Mouse (Mus musculus) ovary, postnatal 10 days (tissue): ENCODE measurements around the gene Krtap31-2.

Source experiments
- DNase-seq: peaks from one replicate; pipeline ENCODE4 v3.0.0; 2022; ENCODE audit warnings: low spot score

The Krtap31-2 gene

GRCm38 (mm10) chr11:99935991-99936390 lies at the start of gene Krtap31-2:
Krtap31-2 (plus strand) TSS chr11:99936291.
- no peak for DNase-seq

DNA sequence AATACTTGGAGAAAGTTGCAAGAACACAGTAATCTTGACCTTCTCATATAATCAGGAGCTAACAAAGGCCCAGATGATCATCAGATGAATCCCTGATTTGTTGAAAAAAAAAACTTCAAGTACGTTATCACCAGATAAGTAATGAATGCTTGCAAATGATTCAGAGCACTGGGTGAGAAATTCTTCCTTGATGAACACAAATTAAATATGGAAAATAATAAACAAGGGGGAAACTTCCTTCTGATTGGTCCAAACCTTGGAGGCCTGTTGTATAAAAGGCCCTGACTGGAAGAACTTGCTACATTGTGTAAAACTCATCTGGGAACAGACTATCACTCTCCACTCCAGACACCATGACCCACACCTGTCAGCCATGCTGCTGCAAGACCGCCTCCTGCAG lies 28.5 kb upstream of the Krtap31-2 start, which contains the start of gene Krtap31-1:
TSS of gene Krtap31-1 (plus strand) at position 301 of the 400 bp plus-strand sequence.
- DNase-seq: no peak

GRCm38 (mm10) chr11:99914451-99914850 lies 21.6 kb upstream of the Krtap31-2 start, which contains the start of gene Gm11565:
Gm11565 (plus strand) TSS chr11:99914751.
- DNase-seq: no peak

GRCm38 (mm10) chr11:99937751-99938264 lies 1.7 kb downstream of the Krtap31-2 start:
- no peak for DNase-seq

DNA sequence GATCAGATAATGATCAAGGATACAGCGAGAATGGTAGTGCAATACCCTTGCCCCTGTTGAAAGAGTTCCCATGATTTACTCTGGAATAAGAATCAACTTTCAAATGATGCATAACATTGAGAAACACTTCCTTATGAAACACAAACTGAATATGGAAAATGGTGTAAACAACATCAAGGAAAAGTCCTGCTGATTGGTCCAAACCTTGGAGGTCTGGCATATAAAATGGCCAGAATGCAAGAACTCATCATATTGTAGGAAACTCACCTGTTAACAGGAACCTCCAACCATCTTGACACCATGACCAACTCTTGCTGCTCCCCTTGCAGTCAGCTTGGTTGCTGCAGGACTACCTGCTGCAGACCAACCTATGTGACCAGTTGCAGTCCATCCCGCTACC lies 12.1 kb downstream of the Krtap31-2 start, which contains the start of gene Krtap9-5:
TSS of gene Krtap9-5 (plus strand) at position 301 of the 400 bp plus-strand sequence.
- DNase-seq: no peak

- DNase-seq: no peak
Observed at GRCm38 (mm10) chr11:99964213-99964612, 28.1 kb downstream of the Krtap31-2 start.

- no peak for DNase-seq
Observed at GRCm38 (mm10) chr11:99965961-99966360, 29.9 kb downstream of the Krtap31-2 start.

DNA sequence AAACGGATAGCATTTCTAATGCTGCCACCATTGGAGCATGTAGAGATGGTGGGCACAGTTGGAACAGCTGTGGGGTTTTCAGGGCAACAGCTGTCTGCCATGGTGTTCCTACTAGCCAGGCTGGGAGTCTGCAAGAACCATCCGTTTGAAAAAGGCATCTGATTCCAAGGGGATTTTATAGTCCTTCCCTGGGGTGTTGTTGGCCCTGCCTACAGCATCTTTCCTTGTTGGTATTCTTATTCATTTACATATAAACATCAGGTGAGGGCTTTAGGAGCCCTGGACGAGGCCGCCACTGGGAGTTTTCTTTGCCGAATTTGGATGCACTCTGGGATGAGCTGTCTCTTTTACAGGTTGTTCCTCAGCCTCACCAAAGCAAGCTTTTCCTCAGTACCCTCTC lies 42.9 kb downstream of the Krtap31-2 start, which contains the start of gene Krtap29-1:
TSS of gene Krtap29-1 (minus strand) at position 101 of the 400 bp plus-strand sequence.
- no peak for DNase-seq

DNA sequence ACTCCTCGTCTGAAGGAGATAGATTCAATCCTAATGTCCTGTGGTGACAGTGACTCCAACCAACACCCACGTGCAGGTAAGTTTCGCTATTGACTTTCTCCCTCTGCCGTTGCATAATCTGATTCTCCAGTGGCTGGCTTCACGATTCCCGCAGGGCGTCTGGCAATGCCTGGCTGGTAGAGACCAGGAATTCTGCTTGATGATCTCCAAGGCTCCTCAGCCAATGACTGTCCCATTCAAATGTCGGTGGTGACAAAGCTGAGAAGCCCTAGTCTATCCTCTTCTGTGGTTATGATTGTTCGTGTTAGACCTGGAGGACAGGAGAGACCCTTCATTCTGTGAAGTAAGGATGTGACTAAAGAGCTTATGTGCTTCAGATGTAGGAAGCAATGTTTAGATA lies 46.6 kb downstream of the Krtap31-2 start:
- no peak for DNase-seq

- DNase-seq: no peak
Observed at GRCm38 (mm10) chr11:99983442-99983841, 47.4 kb downstream of the Krtap31-2 start.

DNA sequence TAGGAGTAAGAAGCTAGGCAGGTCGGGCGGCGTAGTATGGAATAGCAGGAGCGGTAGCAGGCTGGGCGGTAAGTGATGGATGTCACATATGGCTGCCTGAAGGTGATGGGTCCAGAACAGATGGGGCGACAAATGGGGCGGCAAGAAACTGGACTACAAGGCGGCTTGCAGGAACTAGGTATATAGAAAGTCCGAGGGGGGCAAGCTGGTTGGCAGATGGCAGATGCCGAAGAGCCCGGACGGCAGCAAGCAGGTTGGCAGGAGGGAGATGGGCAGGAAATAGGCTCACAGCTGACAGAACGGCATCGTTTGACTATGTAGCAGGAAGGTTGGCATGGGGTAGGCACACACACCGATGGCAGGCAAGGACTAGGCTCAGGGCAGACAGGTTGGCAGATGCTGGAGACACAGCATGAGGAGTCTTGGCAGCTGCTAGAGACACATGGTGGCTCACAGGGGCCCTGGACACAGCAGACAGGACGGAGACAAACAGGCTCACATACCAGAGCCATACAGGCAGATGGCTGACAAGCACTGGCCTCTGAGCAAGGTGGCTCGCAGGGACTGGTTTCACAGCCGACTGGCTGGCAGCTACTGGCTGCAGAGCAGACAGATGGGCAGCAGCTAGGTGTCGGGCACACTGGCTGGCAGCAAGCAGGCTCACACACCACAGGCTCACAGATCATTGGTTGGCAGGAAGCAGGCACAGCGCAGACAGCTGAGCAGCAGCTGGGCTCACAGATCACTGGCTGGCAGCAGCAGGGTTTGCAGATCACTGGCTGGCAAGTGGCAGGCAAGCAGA lies 49.4 kb downstream of the Krtap31-2 start:
- no peak for DNase-seq

GRCm38 (mm10) chr11:99986180-99986647 lies 50.1 kb downstream of the Krtap31-2 start, which contains the start of gene Krtap16-1:
Krtap16-1 (minus strand) TSS chr11:99986597.
- no peak for DNase-seq
